In genomic region chr14:76810697-76811589, GRCm38 (mm10) we compare ENCODE assay signal across 13 mouse cellular contexts.
DNase-seq lines count a peak whose midpoint lies in the region; ATAC-seq lines count a peak whose summit lies in the region.
"Had no signal": no experiment of that assay in that cellular context is flagged by ENCODE, and none has a peak within 500 bp of the region (broad histone marks: within the 10 kb centered on the region; RNA-seq: fewer than 3 reads in every experiment).

No protein-coding gene starts in this region.

- no peaks in the 10 kb centered on the region; the same call in 1 of the 2 replicates for H3K9me3 ChIP-seq in heart, embryonic 12.5 days (replicated peaks)
- H3K9me3 ChIP-seq in lung, embryonic 15.5 days = no peaks in the 10 kb centered on the region
- H3K9me3 ChIP-seq in embryonic facial prominence, embryonic 12.5 days = no peaks in the 10 kb centered on the region
- no peaks in the 10 kb centered on the region for H3K9me3 ChIP-seq in neural tube, embryonic 13.5 days
- H3K9me3 ChIP-seq: midbrain, embryonic 15.5 days had no signal

- peak; percentile 76 for ATAC-seq in heart, embryonic 12.5 days (ENCODE audit: insufficient number of reproducible peaks, low FRiP score)
- peak; percentile 83 for ATAC-seq in lung, embryonic 15.5 days (ENCODE audit: borderline replicate concordance, extremely low read depth, low FRiP score, low TSS enrichment)
- ATAC-seq in embryonic facial prominence, embryonic 12.5 days (ENCODE audit: insufficient number of reproducible peaks, insufficient read depth, low FRiP score, low TSS enrichment) = peak; percentile 81
- ATAC-seq in neural tube, embryonic 13.5 days (ENCODE audit: low read depth) = no peak
- ATAC-seq: midbrain, embryonic 15.5 days had no signal

- peak overlapping the region; percentile 21 for H3K4me3 ChIP-seq in heart, embryonic 12.5 days
- no peak overlapping the region for H3K4me3 ChIP-seq in lung, embryonic 15.5 days
- no peak overlapping the region for H3K4me3 ChIP-seq in embryonic facial prominence, embryonic 12.5 days
- H3K4me3 ChIP-seq in neural tube, embryonic 13.5 days = no peak overlapping the region
- H3K4me3 ChIP-seq: midbrain, embryonic 15.5 days had no signal

- H3K36me3 ChIP-seq in heart, embryonic 12.5 days = no peaks in the 10 kb centered on the region
- H3K36me3 ChIP-seq in lung, embryonic 15.5 days = no peaks in the 10 kb centered on the region
- H3K36me3 ChIP-seq in embryonic facial prominence, embryonic 12.5 days = no peaks in the 10 kb centered on the region
- H3K36me3 ChIP-seq in neural tube, embryonic 13.5 days = no peaks in the 10 kb centered on the region
- H3K36me3 ChIP-seq: midbrain, embryonic 15.5 days had no signal

- DNase-seq in heart, adult 18-20 months = no peak
- DNase-seq in lung, postnatal 4 days = no peak
- no peak for DNase-seq in left cerebral cortex, adult 11 months (ENCODE audit: low spot score)
- no peak for DNase-seq in left cerebral cortex, adult 18-20 months (ENCODE audit: low spot score in 2 of 2)
- DNase-seq: adrenal gland, adult 2 months; cerebellum, adult 9-11 months; thymus, postnatal 14 days had no signal

- H3K27ac ChIP-seq in heart, embryonic 12.5 days (ENCODE audit: poor library complexity, severe bottlenecking) = peak overlapping the region; percentile 77
- peak overlapping the region; percentile 61 for H3K27ac ChIP-seq in lung, embryonic 15.5 days
- peak overlapping the region; percentile 83 for H3K27ac ChIP-seq in embryonic facial prominence, embryonic 12.5 days
- H3K27ac ChIP-seq in neural tube, embryonic 13.5 days (replicated peaks) = no peak overlapping the region
- H3K27ac ChIP-seq: midbrain, embryonic 15.5 days had no signal

- H3K27me3 ChIP-seq in heart, embryonic 12.5 days (replicated peaks) = no peaks in the 10 kb centered on the region
- H3K27me3 ChIP-seq in lung, embryonic 15.5 days = no peaks in the 10 kb centered on the region
- H3K27me3 ChIP-seq in embryonic facial prominence, embryonic 12.5 days = no peaks in the 10 kb centered on the region
- H3K27me3 ChIP-seq in neural tube, embryonic 13.5 days = no peaks in the 10 kb centered on the region
- H3K27me3 ChIP-seq: CH12.LX; midbrain, embryonic 15.5 days had no signal

- peak overlapping the region; percentile 60 for H3K4me2 ChIP-seq in heart, embryonic 12.5 days
- H3K4me2 ChIP-seq in lung, embryonic 15.5 days = peak overlapping the region; percentile 35
- H3K4me2 ChIP-seq in embryonic facial prominence, embryonic 12.5 days (replicated peaks) = peak overlapping the region; percentile 40
- peak overlapping the region; percentile 17; the same call in 1 of the 2 replicates for H3K4me2 ChIP-seq in neural tube, embryonic 13.5 days
- H3K4me2 ChIP-seq: midbrain, embryonic 15.5 days had no signal

- 14% methylated on average over 21 of the region's 21 CpGs for WGBS in heart, embryonic 12.5 days
- 19% methylated on average over 21 of the region's 21 CpGs for WGBS in lung, embryonic 15.5 days
- 18% methylated on average over 21 of the region's 21 CpGs for WGBS in embryonic facial prominence, embryonic 12.5 days
- WGBS in neural tube, embryonic 13.5 days = 36% methylated on average over 21 of the region's 21 CpGs

- peak overlapping the region; percentile 13; the same call in 1 of the 2 replicates for H3K9ac ChIP-seq in heart, embryonic 12.5 days
- H3K9ac ChIP-seq in lung, embryonic 15.5 days = no peak overlapping the region
- no peak overlapping the region for H3K9ac ChIP-seq in embryonic facial prominence, embryonic 12.5 days
- H3K9ac ChIP-seq in neural tube, embryonic 13.5 days = no peak overlapping the region
- H3K9ac ChIP-seq: midbrain, embryonic 15.5 days had no signal

- peaks cover 31% of the 10 kb centered on the region for H3K4me1 ChIP-seq in heart, embryonic 12.5 days (replicated peaks)
- peaks cover 20% of the 10 kb centered on the region for H3K4me1 ChIP-seq in lung, embryonic 15.5 days
- peaks cover 25% of the 10 kb centered on the region for H3K4me1 ChIP-seq in embryonic facial prominence, embryonic 12.5 days
- 0 out of 2 replicates have a peak, but pooled peaks cover 6% of the 10 kb centered on the region for H3K4me1 ChIP-seq in neural tube, embryonic 13.5 days (replicated peaks)
